Mouse (Mus musculus) hindbrain, embryonic 13.5 days (tissue): ENCODE measurements around the gene Ptprz1. TPM values are rescaled to one million over a fixed set of nuclear protein-coding genes. Genes with fewer than 3 reads are reported as not detected.

ENCODE experiments used
- ATAC-seq: fragments of 200-750 bp; cut with Nextera tagmentation; 2 replicates; pipeline ENCODE4 v1.8.0; 2017; ENCODE audit warnings: moderate TSS enrichment; ENCODE audit not compliant: low FRiP score
- H3K27ac ChIP-seq: fragments of 300-500 bp; sonication (generic); 2 replicates; pipeline ENCODE4 v1.5.1; 2015; ENCODE audit warnings: inconsistent platforms, mild to moderate bottlenecking, moderate library complexity
- H3K27me3 ChIP-seq: fragments of 300-500 bp; sonication (generic); 2 replicates; pipeline ENCODE4 v1.6.1; 2015; ENCODE audit warnings: mild to moderate bottlenecking, inconsistent platforms
- H3K36me3 ChIP-seq: fragments of 300-500 bp; sonication (generic); 2 replicates; pipeline ENCODE4 v1.6.1; 2015; ENCODE audit warnings: mild to moderate bottlenecking, inconsistent platforms
- H3K4me1 ChIP-seq: fragments of 300-500 bp; sonication (generic); replicated peaks from 2 replicates; pipeline ENCODE4 v1.6.1; 2015; ENCODE audit warnings: inconsistent platforms
- H3K4me2 ChIP-seq: fragments of 300-500 bp; sonication (generic); 2 replicates; pipeline ENCODE4 v1.6.1; 2015; ENCODE audit warnings: inconsistent platforms, mild to moderate bottlenecking, moderate library complexity
- H3K4me3 ChIP-seq: fragments of 300-500 bp; sonication (generic); 2 replicates; pipeline ENCODE4 v1.5.1; 2015; ENCODE audit warnings: mild to moderate bottlenecking, inconsistent platforms
- H3K9ac ChIP-seq: fragments of 300-500 bp; sonication (generic); 2 replicates; pipeline ENCODE4 v1.6.1; 2015; ENCODE audit warnings: mild to moderate bottlenecking, inconsistent platforms
- H3K9me3 ChIP-seq: fragments of 300-500 bp; sonication (generic); 2 replicates; pipeline ENCODE4 v1.6.1; 2016; ENCODE audit warnings: inconsistent platforms
- WGBS: fragments of 180-500 bp; shearing (Covaris S2); methylation state at CpG from one replicate; pipeline ENCODE4 v1.1.7; 2015; 5-methylcytosine and 5-hydroxymethylcytosine counted together
- polyA plus RNA-seq: library from polyadenylated mRNA; unstranded; fragments of >200 nt; fragmentation: Nextera tagmentation; extraction: Ambion mirVana; gene quantifications from 2 replicates; pipeline ENCODE4 v1.2.1, GENCODE M21; 2015

Ptprz1 gene
- polyA plus RNA-seq, result 48.9 and 53.1 TPM in 2 replicates

GRCm38 (mm10) chr6:22874781-22875613, at the start of gene Ptprz1:
Gene Ptprz1 (plus strand): TSS chr6:22875502.
- H3K9ac ChIP-seq, result peak within 1 kb of the TSS; percentile 84
- H3K9me3 ChIP-seq, result no peaks in the 10 kb centered on the region
- no peaks in the 10 kb centered on the region for H3K27me3 ChIP-seq
- no peaks in the 10 kb centered on the region for H3K36me3 ChIP-seq
- peaks cover 26% of the 10 kb centered on the region for H3K4me1 ChIP-seq
- under 1% methylated on average over 44 of the region's 44 CpGs for whole genome bisulfite sequencing
- H3K4me3 ChIP-seq, result peak within 1 kb of the TSS; percentile 69
- ATAC-seq, result peak; percentile 93
- peak within 1 kb of the TSS; percentile 75 for H3K27ac ChIP-seq
- peak within 1 kb of the TSS; percentile 87 for H3K4me2 ChIP-seq

- no peaks in the 10 kb centered on the region for H3K27me3 ChIP-seq
- peak; percentile 68 for ATAC-seq
- 6% methylated on average over 7 of the region's 7 CpGs for WGBS
- H3K4me3 ChIP-seq, result no peak overlapping the region
- H3K4me1 ChIP-seq, result peaks cover 12% of the 10 kb centered on the region
- H3K4me2 ChIP-seq, result peak overlapping the region; percentile 23; the same call in 1 of the 2 replicates
- H3K9ac ChIP-seq, result no peak overlapping the region
- no peaks in the 10 kb centered on the region for H3K9me3 ChIP-seq
- no peaks in the 10 kb centered on the region for H3K36me3 ChIP-seq
- H3K27ac ChIP-seq, result peak overlapping the region; percentile 75
Measured at GRCm38 (mm10) chr6:22833637-22834036, 41.7 kb upstream of the Ptprz1 start.

- peak overlapping the region; percentile 75 for H3K27ac ChIP-seq
- H3K36me3 ChIP-seq, result no peaks in the 10 kb centered on the region
- peak; percentile 93 for ATAC-seq
- H3K9me3 ChIP-seq, result no peaks in the 10 kb centered on the region
- H3K9ac ChIP-seq, result no peak overlapping the region
- peak overlapping the region; percentile 23; the same call in 1 of the 2 replicates for H3K4me2 ChIP-seq
- no peak overlapping the region for H3K4me3 ChIP-seq
- WGBS, result 33% methylated on average over 19 of the region's 19 CpGs
- no peaks in the 10 kb centered on the region for H3K27me3 ChIP-seq
- H3K4me1 ChIP-seq, result peaks cover 12% of the 10 kb centered on the region
Measured at GRCm38 (mm10) chr6:22834100-22834970, 41.0 kb upstream of the Ptprz1 start.

GRCm38 (mm10) chr6:22875614-22876541, 576 bp downstream of the Ptprz1 start:
- WGBS, result 2% methylated on average over 45 of the region's 45 CpGs
- H3K9ac ChIP-seq, result peak overlapping the region; percentile 84
- peak overlapping the region; percentile 69 for H3K4me3 ChIP-seq
- no peaks in the 10 kb centered on the region for H3K27me3 ChIP-seq
- H3K36me3 ChIP-seq, result no peaks in the 10 kb centered on the region
- peak overlapping the region; percentile 75 for H3K27ac ChIP-seq
- no peaks in the 10 kb centered on the region for H3K9me3 ChIP-seq
- peak overlapping the region; percentile 87 for H3K4me2 ChIP-seq
- peak; percentile 81 for ATAC-seq
- peaks cover 26% of the 10 kb centered on the region for H3K4me1 ChIP-seq

- no peaks in the 10 kb centered on the region for H3K27me3 ChIP-seq
- no peak for ATAC-seq
- 92% methylated on average over 6 of the region's 6 CpGs for WGBS
- H3K4me3 ChIP-seq, result no peak overlapping the region
- H3K9ac ChIP-seq, result no peak overlapping the region
- peaks cover 4% of the 10 kb centered on the region; the same call in 1 of the 2 replicates for H3K4me1 ChIP-seq
- no peaks in the 10 kb centered on the region for H3K9me3 ChIP-seq
- H3K4me2 ChIP-seq, result no peak overlapping the region
- H3K27ac ChIP-seq, result no peak overlapping the region
- H3K36me3 ChIP-seq, result peaks cover 3% of the 10 kb centered on the region; the same call in 1 of the 2 replicates
Measured at GRCm38 (mm10) chr6:22887978-22888377, 12.7 kb downstream of the Ptprz1 start.

GRCm38 (mm10) chr6:22889333-22889732, 14.0 kb downstream of the Ptprz1 start:
- no peak for ATAC-seq
- WGBS, result 96% methylated on average over 8 of the region's 8 CpGs
- Histone ChIP-seq H3K36me3 (peaks cover 3% of the 10 kb centered on the region; the same call in 1 of the 2 replicates), H3K4me3 (no peak overlapping the region), H3K9ac (no peak overlapping the region), H3K4me1 (no peaks in the 10 kb centered on the region; the same call in 1 of the 2 replicates), H3K27ac (no peak overlapping the region), H3K9me3 (no peaks in the 10 kb centered on the region), H3K4me2 (no peak overlapping the region), H3K27me3 (no peaks in the 10 kb centered on the region)

- Histone ChIP-seq H3K27ac (no peak overlapping the region), H3K36me3 (no peaks in the 10 kb centered on the region), H3K4me3 (no peak overlapping the region), H3K4me1 (peaks cover 3% of the 10 kb centered on the region; the same call in 1 of the 2 replicates), H3K9me3 (no peaks in the 10 kb centered on the region), H3K9ac (no peak overlapping the region), H3K4me2 (no peak overlapping the region), H3K27me3 (no peaks in the 10 kb centered on the region)
- ATAC-seq, result no peak
- WGBS, result 32% methylated on average over 3 of the region's 3 CpGs
Measured at GRCm38 (mm10) chr6:22901983-22902382, 26.7 kb downstream of the Ptprz1 start.

- no peak overlapping the region for H3K4me3 ChIP-seq
- 0 out of 2 replicates have a peak, but pooled peaks have one; percentile 44 for ATAC-seq
- 68% methylated on average over 6 of the region's 6 CpGs for whole genome bisulfite sequencing
- H3K4me1 ChIP-seq, result peaks cover 20% of the 10 kb centered on the region
- H3K27ac ChIP-seq, result peak overlapping the region; percentile 67
- H3K9ac ChIP-seq, result no peak overlapping the region
- H3K4me2 ChIP-seq, result no peak overlapping the region
- no peaks in the 10 kb centered on the region for H3K36me3 ChIP-seq
- H3K9me3 ChIP-seq, result no peaks in the 10 kb centered on the region
- H3K27me3 ChIP-seq, result no peaks in the 10 kb centered on the region
Measured at GRCm38 (mm10) chr6:22908510-22909256, 33.4 kb downstream of the Ptprz1 start.

- peak; percentile 84 for ATAC-seq
- WGBS, result 17% methylated on average over 6 of the region's 6 CpGs
- peak overlapping the region; percentile 9 for H3K4me2 ChIP-seq
- H3K9me3 ChIP-seq, result no peaks in the 10 kb centered on the region
- H3K27me3 ChIP-seq, result no peaks in the 10 kb centered on the region
- H3K27ac ChIP-seq, result peak overlapping the region; percentile 67
- no peaks in the 10 kb centered on the region for H3K36me3 ChIP-seq
- H3K9ac ChIP-seq, result no peak overlapping the region
- H3K4me1 ChIP-seq, result peaks cover 20% of the 10 kb centered on the region
- H3K4me3 ChIP-seq, result no peak overlapping the region
Measured at GRCm38 (mm10) chr6:22909257-22909907, 34.1 kb downstream of the Ptprz1 start.

- WGBS, result 19% methylated on average over 4 of the region's 4 CpGs
- Histone ChIP-seq H3K4me2 (peak overlapping the region; percentile 9), H3K4me3 (no peak overlapping the region), H3K36me3 (no peaks in the 10 kb centered on the region), H3K4me1 (peaks cover 20% of the 10 kb centered on the region), H3K27me3 (no peaks in the 10 kb centered on the region), H3K27ac (peak overlapping the region; percentile 41; the same call in 1 of the 2 replicates), H3K9ac (no peak overlapping the region), H3K9me3 (no peaks in the 10 kb centered on the region)
- ATAC-seq, result 0 out of 2 replicates have a peak, but pooled peaks have one; percentile 39
Measured at GRCm38 (mm10) chr6:22909908-22910260, 34.6 kb downstream of the Ptprz1 start.
